8 mouse cellular contexts compared by ENCODE assay signal in genomic region chr2:38927115-38927979, GRCm38 (mm10). TPM values are rescaled to one million over a fixed set of nuclear protein-coding genes. Genes with fewer than 3 reads are reported as not detected.
DNase-seq lines count a peak whose midpoint lies in the region; ATAC-seq and TF ChIP-seq lines count a peak whose summit lies in the region.

TSS of gene Nr6a1 (minus strand) at chr2:38927688.

- peak; percentile 66 for DNase-seq in ES-E14 (ENCODE audit: low read depth, low spot score)
- peak; percentile 36 for DNase-seq in c-Kit-negative CD71-positive TER-119-positive erythroid progenitor cells, embryonic 14.5 days (ENCODE audit: low read depth, low spot score)
- peak; percentile 55 for DNase-seq in heart, postnatal 0 days (ENCODE audit: low spot score)
- peak; percentile 52 to 86 for DNase-seq in kidney, postnatal 36 days
- DNase-seq in lung, postnatal 0 days (ENCODE audit: low spot score), result peak; percentile 84
- DNase-seq in ovary, postnatal 14 days (ENCODE audit: low spot score), result peak; percentile 66
- peak; percentile 62 for DNase-seq in thymus, postnatal 25 days

- no peak within 1 kb of the TSS; the same call in 1 of the 2 replicates for H3K9ac ChIP-seq in ES-E14 (ENCODE audit: insufficient read depth, low read depth, low read length, poor library complexity, severe bottlenecking)
- H3K9ac ChIP-seq in heart, postnatal 0 days (replicated peaks; ENCODE audit: low read depth, low read length), result no peak within 1 kb of the TSS
- no peak within 1 kb of the TSS for H3K9ac ChIP-seq in lung, postnatal 0 days (replicated peaks; ENCODE audit: low read depth)

- in situ Hi-C loops in ES-E14 (cut with MboI; ENCODE audit: low sequenced_read_pairs in 2 of 2, unreplicated experiment in 2 of 2), result no loop called here

- WGBS in heart, postnatal 0 days, result 8% methylated on average over 19 of the region's 19 CpGs
- 6% methylated on average over 19 of the region's 19 CpGs for WGBS in lung, postnatal 0 days

- H3K9me3 ChIP-seq in ES-E14 (ENCODE audit: control insufficient read depth, insufficient read depth, low read depth, low read length), result no peaks in the 10 kb centered on the region
- H3K9me3 ChIP-seq in erythroblast, embryonic 14.5 days (ENCODE audit: control insufficient read depth, low read length), result peaks cover 3% of the 10 kb centered on the region; the same call in 1 of the 2 replicates
- no peaks in the 10 kb centered on the region for H3K9me3 ChIP-seq in heart, postnatal 0 days (replicated peaks; ENCODE audit: control insufficient read depth, low read length)
- no peaks in the 10 kb centered on the region for H3K9me3 ChIP-seq in lung, postnatal 0 days (ENCODE audit: low read length)

- peaks cover 0 to 2% of the 10 kb centered on the region in 2 experiments; a peak in 1 of 4 replicates for H3K4me1 ChIP-seq in ES-E14 (ENCODE audit: control insufficient read depth in 2 of 2, insufficient read depth in 2 of 2, low read length in 2 of 2, poor library complexity in 1 of 2)
- H3K4me1 ChIP-seq in erythroblast, embryonic 14.5 days (ENCODE audit: control insufficient read depth), result peaks cover 36% of the 10 kb centered on the region
- H3K4me1 ChIP-seq in heart, postnatal 0 days (ENCODE audit: control insufficient read depth, insufficient read depth), result peaks cover 14% of the 10 kb centered on the region
- H3K4me1 ChIP-seq in lung, postnatal 0 days (ENCODE audit: insufficient read depth, low read depth, low read length), result peaks cover 8% of the 10 kb centered on the region; the same call in 1 of the 2 replicates

- no peaks in the 10 kb centered on the region for H3K36me3 ChIP-seq in ES-E14 (ENCODE audit: control insufficient read depth, insufficient read depth, low read length, poor library complexity, severe bottlenecking)
- H3K36me3 ChIP-seq in erythroblast, embryonic 14.5 days (ENCODE audit: control insufficient read depth), result no peaks in the 10 kb centered on the region
- H3K36me3 ChIP-seq in heart, postnatal 0 days (replicated peaks; ENCODE audit: control insufficient read depth, insufficient read depth, low read length), result no peaks in the 10 kb centered on the region
- no peaks in the 10 kb centered on the region for H3K36me3 ChIP-seq in lung, postnatal 0 days (ENCODE audit: insufficient read depth, low read length)

- TF ChIP-seq CTCF in heart, postnatal 0 days (IDR thresholded peaks at IDR 0.05; ENCODE audit: low read depth), result peak; percentile 92
- TF ChIP-seq CTCF in lung, postnatal 0 days (IDR thresholded peaks at IDR 0.05), result peak; percentile 91

- H3K27me3 ChIP-seq in erythroblast, embryonic 14.5 days (ENCODE audit: control insufficient read depth), result peaks cover 61% of the 10 kb centered on the region
- H3K27me3 ChIP-seq in heart, postnatal 0 days (ENCODE audit: control insufficient read depth, insufficient read depth, low read length), result peaks cover 25% of the 10 kb centered on the region
- H3K27me3 ChIP-seq in lung, postnatal 0 days (replicated peaks; ENCODE audit: insufficient read depth, low read length), result 0 out of 2 replicates have a peak, but pooled peaks cover 8% of the 10 kb centered on the region

- no peak for TF ChIP-seq EP300 in heart, postnatal 0 days (IDR thresholded peaks at IDR 0.05; ENCODE audit: low read depth)
- no peak for TF ChIP-seq EP300 in lung, postnatal 0 days (IDR thresholded peaks at IDR 0.05)

- ATAC-seq in heart, postnatal 0 days (ENCODE audit: insufficient read depth, low read depth), result peak; percentile 63
- peak; percentile 57 for ATAC-seq in lung, postnatal 0 days

- H3K4me3 ChIP-seq in ES-E14 (ENCODE audit: insufficient read depth in 1 of 2, low read depth in 1 of 2, low read length in 2 of 2, poor library complexity in 1 of 2, severe bottlenecking in 1 of 2), result peak within 1 kb of the TSS; percentile 63 to 67
- H3K4me3 ChIP-seq in erythroblast, embryonic 14.5 days (replicated peaks), result peak within 1 kb of the TSS; percentile 75
- peak within 1 kb of the TSS; percentile 97 for H3K4me3 ChIP-seq in heart, postnatal 0 days (ENCODE audit: low read depth, low read length)
- H3K4me3 ChIP-seq in lung, postnatal 0 days (ENCODE audit: low read depth, low read length), result peak within 1 kb of the TSS; percentile 32

- H3K27ac ChIP-seq in ES-E14 (ENCODE audit: insufficient read depth, low read depth, low read length, poor library complexity, severe bottlenecking), result peak within 1 kb of the TSS; percentile 24; the same call in 1 of the 2 replicates
- H3K27ac ChIP-seq in heart, postnatal 0 days (ENCODE audit: low read depth), result no peak within 1 kb of the TSS
- H3K27ac ChIP-seq in lung, postnatal 0 days (ENCODE audit: low read length), result 0 out of 2 replicates have a peak within 1 kb of the TSS, but pooled peaks have one; percentile 16

- peak within 1 kb of the TSS; percentile 98 for H3K4me2 ChIP-seq in heart, postnatal 0 days (ENCODE audit: low read depth, low read length)
- H3K4me2 ChIP-seq in lung, postnatal 0 days (replicated peaks; ENCODE audit: low read depth, low read length), result peak within 1 kb of the TSS; percentile 99

TF ChIP-seq in ES-E14, 5 proteins besides CTCF, POLR2A, EP300 and RAD21:
- TF ChIP-seq ZNF384 (IDR thresholded peaks at IDR 0.05; ENCODE audit: low read depth, low read length) (no peak), CHD2 (IDR thresholded peaks at IDR 0.05; ENCODE audit: low read depth, low read length) (no peak), HCFC1 (IDR thresholded peaks at IDR 0.05; ENCODE audit: borderline replicate concordance, insufficient read depth, low read length) (no peak), ZC3H11A (IDR thresholded peaks at IDR 0.05; ENCODE audit: borderline replicate concordance, low read depth, low read length) (0 out of 2 replicates have a peak, but pooled peaks have one; percentile 18), MAFK (IDR thresholded peaks at IDR 0.05; ENCODE audit: insufficient read depth, low read depth, low read length) (no peak)

RNA-seq across cellular contexts. Expression of gene Nr6a1, which starts in this region (rescaled TPM):
- total RNA-seq in ES-E14 (2012; rRNA removed), result 40.7 and 51.5 TPM in 2 replicates
- not detected in 2 replicates for polyA plus RNA-seq in erythroblast, embryonic 14.5 days (2012)
- 0.99 and 8.7 TPM in 2 replicates for total RNA-seq in heart, postnatal 0 days (2014; rRNA removed; ENCODE audit: low replicate concordance)
- 0.21 and 0.31 TPM in 2 replicates for polyA plus RNA-seq in heart, postnatal 0 days (2015; fragmentation: Nextera tagmentation; extraction: Ambion mirVana)
- 0.53 and 0.74 TPM in 2 replicates for polyA plus RNA-seq in lung, postnatal 0 days (2015; fragmentation: Nextera tagmentation; extraction: Ambion mirVana)

Comparison
In these comparisons a context has a peak if more than half of its experiments do, and no peak if none do; other contexts are left out.
1. Peak in DNase-seq, ATAC-seq, H3K4me3 ChIP-seq, H3K27ac ChIP-seq and H3K4me2 ChIP-seq in lung, postnatal 0 days; RNA of the gene not detected or under 1 TPM.
2. H3K4me3 ChIP-seq: peak in every context shown above with its lines; median percentile 97 in heart, postnatal 0 days; 75 in erythroblast, embryonic 14.5 days; 65 in ES-E14; 32 in lung, postnatal 0 days.